Mouse (Mus musculus) cerebral cortex, adult 2 months (tissue): ENCODE measurements around the gene Grin2c.

Experiments
- WGBS: fragments of 180-500 bp; shearing (Covaris S2); methylation state at CpG from one replicate; pipeline ENCODE4 v1.1.7; 2018; 5-methylcytosine and 5-hydroxymethylcytosine counted together

Grin2c gene

GRCm38 (mm10) chr11:115267061-115267883 is at the start of gene Grin2c:
Gene Grin2c (minus strand): TSS chr11:115267243.
- WGBS: 10% methylated on average over 46 of the region's 50 CpGs

DNA sequence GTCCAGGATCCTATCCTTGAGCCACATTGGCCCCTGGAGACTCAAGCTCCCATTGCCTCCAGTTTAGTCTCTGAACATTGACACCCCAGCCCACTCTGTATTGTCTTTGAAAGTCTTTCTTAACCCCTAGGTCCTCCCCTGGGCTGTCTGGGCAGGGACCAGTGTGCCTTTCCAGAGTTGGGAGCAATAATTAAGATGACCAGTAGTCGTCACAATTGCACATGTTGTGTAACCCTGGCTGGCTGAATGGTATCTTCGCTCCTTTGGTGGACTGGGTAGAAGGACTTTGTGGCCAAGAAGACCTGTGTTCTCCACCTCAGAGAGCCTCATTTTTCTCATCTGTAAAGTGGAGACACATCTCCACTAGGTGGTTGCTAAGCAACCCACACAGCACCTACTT is 47.2 kb upstream of the Grin2c start:
- 41% methylated on average over 2 of the region's 2 CpGs for WGBS

DNA sequence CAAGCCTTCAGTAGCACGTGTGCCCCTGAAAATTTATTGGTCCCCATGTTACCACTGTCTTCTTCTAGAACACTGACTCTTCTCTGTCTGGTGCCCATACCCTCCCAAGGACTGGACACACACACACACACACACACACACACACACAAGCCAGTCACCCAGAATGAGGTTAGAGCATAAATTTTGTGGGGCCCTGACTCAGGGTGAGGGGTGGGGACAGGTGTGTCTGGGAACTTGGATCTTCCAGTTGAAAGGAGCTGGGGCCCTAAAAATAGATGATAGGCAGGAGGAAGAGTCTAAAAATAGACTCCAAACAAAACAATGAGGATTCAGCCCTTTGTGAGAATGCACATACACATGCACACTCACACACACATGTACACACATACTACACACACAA is 41.7 kb upstream of the Grin2c start:
- 84% methylated on average over 1 of the region's 1 CpGs for WGBS

GRCm38 (mm10) chr11:115306863-115307262 is 39.8 kb upstream of the Grin2c start, which contains the start of gene Otop2:
Gene Otop2 (plus strand): TSS chr11:115307163.
- 59% methylated on average over 8 of the region's 8 CpGs for WGBS

GRCm38 (mm10) chr11:115303167-115303566 is 36.1 kb upstream of the Grin2c start:
- 76% methylated on average over 8 of the region's 8 CpGs for WGBS

GRCm38 (mm10) chr11:115301351-115301750 is 34.3 kb upstream of the Grin2c start:
- WGBS: 93% methylated on average over 2 of the region's 2 CpGs

GRCm38 (mm10) chr11:115300745-115301144 is 33.7 kb upstream of the Grin2c start:
- WGBS: 81% methylated on average over 4 of the region's 4 CpGs

GRCm38 (mm10) chr11:115298160-115298559 is 31.1 kb upstream of the Grin2c start:
- WGBS: 78% methylated on average over 8 of the region's 8 CpGs

- 2% methylated on average over 44 of the region's 44 CpGs for WGBS
These were observed 30.3 kb upstream of the Grin2c start, which contains the start of gene Fads6 for GRCm38 (mm10) chr11:115297214-115297826. Gene Fads6 (minus strand): TSS chr11:115297663.

DNA sequence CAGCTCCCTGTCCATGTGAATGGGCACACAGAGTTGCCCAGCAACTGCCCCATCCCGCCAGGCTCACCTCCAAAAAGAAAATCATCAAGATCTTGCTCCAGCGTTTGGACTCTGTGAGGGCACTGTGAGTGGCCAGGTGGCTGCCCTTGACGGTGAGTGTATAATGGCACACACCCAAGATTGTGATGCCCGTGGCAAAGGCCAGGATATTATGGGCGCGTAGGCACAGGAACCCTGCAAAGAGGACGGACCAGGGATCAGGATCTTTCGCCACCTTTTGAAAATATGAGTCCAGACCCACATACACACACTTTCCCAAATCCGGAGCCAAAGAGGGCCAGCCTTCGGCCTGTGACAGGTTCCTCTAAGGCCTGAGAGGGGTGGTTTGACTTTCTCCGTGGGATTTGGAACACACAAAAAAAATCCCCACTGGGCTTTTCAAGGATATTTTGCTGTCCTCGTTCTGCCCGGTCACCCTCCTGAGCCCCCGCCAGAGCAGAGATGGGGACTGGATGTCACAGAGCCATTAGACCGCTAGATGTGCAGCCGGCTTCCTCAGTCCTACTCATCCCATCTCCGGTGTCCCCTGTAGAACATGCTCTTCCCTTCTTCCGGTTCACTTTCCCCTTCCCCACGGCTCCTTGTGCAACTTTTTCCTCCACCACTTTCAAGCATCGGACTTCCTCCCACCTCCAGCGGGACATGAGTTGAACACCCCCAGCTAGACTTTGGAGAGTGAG is 29.6 kb upstream of the Grin2c start:
- WGBS: 50% methylated on average over 21 of the region's 21 CpGs

GRCm38 (mm10) chr11:115295939-115296338 is 28.9 kb upstream of the Grin2c start:
- WGBS: 95% methylated on average over 11 of the region's 11 CpGs

DNA sequence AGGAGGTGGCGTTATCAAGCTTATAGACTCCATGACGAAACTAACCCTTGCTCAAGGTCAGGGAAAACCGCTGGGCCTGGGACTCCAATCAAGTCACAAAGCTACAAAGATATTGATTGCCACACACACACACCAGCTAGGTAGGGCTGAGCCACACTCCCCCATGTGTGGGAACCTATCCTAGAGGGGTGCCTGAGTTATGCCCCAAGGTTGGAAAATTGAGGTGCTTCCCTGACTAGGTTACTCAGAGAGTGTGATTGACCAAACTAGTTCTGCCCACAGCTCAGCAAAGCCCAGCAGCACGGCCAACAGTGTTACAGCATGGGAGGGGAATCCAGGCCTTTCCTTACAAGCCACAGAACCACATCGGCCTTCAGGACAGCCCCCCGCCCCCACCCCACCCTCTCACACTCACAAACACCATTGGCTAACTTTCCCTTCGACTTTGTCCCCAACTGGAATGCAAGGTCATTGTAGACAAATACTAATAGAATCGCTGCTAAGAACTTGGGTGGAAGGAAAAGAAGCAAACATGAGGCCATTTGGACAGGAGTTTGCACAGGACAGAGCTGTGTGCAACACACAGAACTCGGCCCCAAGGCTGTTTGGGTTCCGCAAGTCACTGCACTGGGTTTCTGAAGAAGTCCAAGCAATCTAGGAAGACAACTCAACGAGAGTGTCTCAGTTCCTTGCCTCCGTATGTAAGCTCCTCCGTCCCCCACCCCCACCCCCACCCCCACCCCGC is 25.8 kb upstream of the Grin2c start:
- 80% methylated on average over 14 of the region's 14 CpGs for WGBS

- WGBS: 87% methylated on average over 10 of the region's 10 CpGs
These were observed 24.5 kb upstream of the Grin2c start for GRCm38 (mm10) chr11:115291503-115291902.

- WGBS: 56% methylated on average over 6 of the region's 6 CpGs
These were observed 23.9 kb upstream of the Grin2c start for GRCm38 (mm10) chr11:115290919-115291318.

DNA sequence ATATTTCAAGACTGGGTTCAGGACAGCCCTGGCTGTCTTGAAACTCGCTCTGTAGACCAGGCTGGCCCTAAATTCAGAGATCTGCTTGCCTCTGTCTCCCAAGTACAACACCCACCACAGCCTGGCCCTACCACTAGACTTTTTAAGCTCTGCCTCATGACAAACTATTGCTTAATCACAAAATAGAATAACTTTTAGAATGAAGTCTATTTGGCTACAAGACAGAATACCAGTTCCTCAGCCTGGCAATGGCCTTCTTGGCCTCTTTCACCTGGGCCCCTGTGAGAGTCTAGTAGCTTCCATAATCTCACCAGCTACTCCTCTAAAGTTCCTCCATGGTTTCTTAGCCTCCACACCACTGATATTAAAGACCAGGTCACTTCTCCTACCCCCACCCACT is 23.3 kb upstream of the Grin2c start:
- 80% methylated on average over 1 of the region's 1 CpGs for WGBS

DNA sequence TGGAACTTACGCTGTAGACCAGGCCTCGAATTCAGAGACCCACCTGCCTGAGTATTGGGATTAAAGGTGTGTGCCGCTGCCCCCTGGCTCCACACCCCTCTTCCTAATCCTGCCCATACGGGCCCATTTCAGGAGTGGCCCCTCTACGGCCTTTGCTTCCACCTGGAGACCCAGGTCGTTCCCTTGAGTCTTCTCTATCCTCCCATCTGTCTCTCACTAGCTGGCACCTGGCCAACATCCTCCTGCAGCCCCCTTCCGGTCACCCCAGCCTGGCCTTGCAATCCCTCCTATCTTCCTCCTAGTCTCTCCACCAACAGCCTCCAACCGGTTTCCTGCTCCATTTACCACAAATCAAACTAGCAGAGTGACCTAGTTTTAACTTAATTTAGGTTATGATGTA is 22.8 kb upstream of the Grin2c start:
- WGBS: 76% methylated on average over 8 of the region's 8 CpGs

GRCm38 (mm10) chr11:115288305-115288704 is 21.3 kb upstream of the Grin2c start:
- 92% methylated on average over 2 of the region's 2 CpGs for WGBS

GRCm38 (mm10) chr11:115287386-115287785 is 20.3 kb upstream of the Grin2c start:
- WGBS: 87% methylated on average over 5 of the region's 5 CpGs

DNA sequence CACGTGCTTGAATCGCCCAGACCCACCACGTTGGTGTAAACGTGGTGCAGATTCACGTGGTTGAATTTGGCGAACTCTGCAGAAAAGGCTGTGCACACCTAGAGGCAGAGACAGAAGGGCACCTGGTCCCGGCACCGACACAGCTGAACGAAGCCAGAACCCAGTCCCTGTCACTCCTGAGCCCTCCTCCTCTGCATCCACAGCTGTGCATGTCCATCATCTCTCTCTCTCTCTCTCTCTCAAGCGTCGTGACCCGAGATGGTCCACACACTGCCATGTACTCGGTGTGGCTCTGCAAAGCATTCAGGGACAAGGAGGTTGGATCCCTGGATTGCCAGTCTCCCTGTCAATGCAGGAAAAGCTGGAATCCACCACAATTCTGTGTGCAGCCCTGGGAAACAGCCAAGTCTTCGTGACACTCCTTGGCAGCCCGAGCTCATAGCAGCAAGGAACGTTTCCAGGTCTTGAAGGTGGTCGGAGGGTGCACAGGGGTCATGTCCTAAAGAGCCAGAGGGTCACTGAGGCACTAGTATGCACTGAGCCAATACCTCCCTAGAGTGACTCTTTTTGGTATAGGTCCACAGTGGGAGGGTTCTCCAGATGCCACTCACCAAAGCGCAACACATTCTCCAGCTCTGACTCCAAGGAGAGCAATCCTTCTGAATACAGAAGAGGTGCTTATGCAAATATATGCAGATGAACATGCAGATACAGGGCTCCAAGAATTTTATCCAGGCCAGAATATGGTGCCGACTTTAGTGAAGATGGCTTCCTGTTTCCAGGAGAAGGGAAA is 19.4 kb upstream of the Grin2c start:
- 42% methylated on average over 19 of the region's 19 CpGs for WGBS

- WGBS: 65% methylated on average over 4 of the region's 4 CpGs
These were observed 18.2 kb upstream of the Grin2c start for GRCm38 (mm10) chr11:115285282-115285681.
